Mouse (Mus musculus): ENCODE measurements around the gene Gm20388. TPM values are rescaled to one million over a fixed set of nuclear protein-coding genes. Genes with fewer than 3 reads are reported as not detected.

Gene Gm20388
- total and polyA plus RNA-seq, 3 experiments = 0.02 to 0.05 TPM; not detected in 1

DNA sequence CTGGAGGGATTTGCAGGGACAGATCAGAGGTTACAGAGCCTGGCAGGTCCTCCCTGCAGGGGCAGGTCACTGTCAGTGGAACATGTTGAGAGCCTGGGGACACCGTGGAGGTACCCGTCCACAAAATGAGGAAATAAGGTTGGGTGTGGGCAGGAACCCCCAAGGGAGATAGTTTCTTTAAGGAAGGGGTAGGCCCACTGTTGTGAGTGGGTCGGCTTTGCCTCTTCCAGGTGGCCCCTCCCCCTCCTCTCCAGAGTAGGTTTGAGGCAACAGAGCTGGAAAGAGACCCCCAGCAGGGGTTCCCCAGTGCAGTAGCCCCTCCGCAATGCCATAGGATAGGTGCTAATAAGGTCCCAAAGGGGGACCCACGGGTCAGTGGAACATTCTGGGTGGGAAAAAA lies 591.8 kb downstream of the Gm20388 start:
- DNase-seq (ENCODE audit: low spot score) (peak; percentile 39), ATAC-seq (ENCODE audit: extremely low read depth, insufficient number of reproducible peaks, low FRiP score, poor library complexity, severe bottlenecking) (no peak)
- Histone ChIP-seq H3K27me3 (ENCODE audit: insufficient read depth, low read length) (peaks cover 20% of the 10 kb centered on the region), H3K36me3 (replicated peaks) (peaks cover 54% of the 10 kb centered on the region), H3K4me3 (ENCODE audit: low read depth, low read length) (no peak overlapping the region), H3K9me3 (replicated peaks) (no peaks in the 10 kb centered on the region), H3K4me1 (ENCODE audit: insufficient read depth, low read depth, low read length) (peaks cover 93% of the 10 kb centered on the region)
- TF ChIP-seq GATA1 (IDR thresholded peaks at IDR 0.05; ENCODE audit: borderline replicate concordance, low read length) (no peak), TAL1 (conservative IDR thresholded peaks at IDR 0.05; ENCODE audit: low read depth, low read length) (no peak), POLR2AphosphoS5 (IDR thresholded peaks at IDR 0.05; ENCODE audit: insufficient replicate concordance, low read depth, low read length) (no peak), CTCF (IDR thresholded peaks at IDR 0.05; ENCODE audit: low read depth, low read length) (no peak), GATA2 (IDR thresholded peaks at IDR 0.05; ENCODE audit: borderline replicate concordance, low read depth, low read length) (no peak)

DNA sequence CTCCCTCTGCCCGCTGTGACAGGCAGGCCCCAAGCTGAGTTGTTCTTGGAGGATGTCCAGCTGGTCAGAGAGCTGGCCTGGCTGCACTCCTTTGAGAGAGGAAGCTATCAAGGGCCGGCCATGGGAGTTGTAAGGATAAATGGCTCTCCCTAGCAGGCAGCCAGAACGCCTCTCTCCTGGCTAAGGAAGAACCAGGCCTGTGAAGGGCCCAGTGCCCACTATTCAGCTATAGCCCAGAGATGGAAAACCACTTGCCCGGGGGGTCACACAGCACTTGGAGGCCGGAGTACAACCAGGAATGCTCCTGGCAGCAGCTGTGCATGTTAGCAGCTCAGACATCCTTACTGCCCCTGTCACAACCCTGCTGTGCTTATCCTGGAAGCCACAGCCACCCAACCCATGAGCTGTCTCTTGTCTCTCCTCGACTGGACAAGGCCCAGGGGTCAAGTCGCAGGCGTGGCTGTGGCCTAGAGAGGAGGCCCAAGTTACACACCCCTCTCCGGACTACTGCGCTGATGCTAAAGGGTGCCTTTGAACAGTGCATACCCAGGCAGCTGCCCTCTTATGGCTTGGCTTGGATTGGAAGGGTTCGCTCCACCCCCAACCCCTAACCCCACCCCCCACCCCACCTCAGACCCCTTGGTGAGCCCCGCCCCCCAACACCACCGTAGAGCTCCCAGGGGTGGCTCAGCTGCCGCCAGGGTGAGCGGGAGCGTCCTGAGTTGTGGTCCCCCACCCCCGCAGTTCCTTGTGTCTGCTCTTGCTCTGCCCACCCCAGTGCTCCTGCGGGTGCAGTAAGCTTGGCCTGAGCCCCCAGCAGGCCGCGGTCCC lies 593.8 kb downstream of the Gm20388 start:
- ATAC-seq (ENCODE audit: extremely low read depth, insufficient number of reproducible peaks, low FRiP score, poor library complexity, severe bottlenecking) (no peak), DNase-seq (ENCODE audit: low spot score) (peak; percentile 62)
- H3K36me3 ChIP-seq (replicated peaks) = peaks cover 63% of the 10 kb centered on the region
- H3K4me1 ChIP-seq (ENCODE audit: insufficient read depth, low read depth, low read length) = peaks cover 94% of the 10 kb centered on the region
- H3K27me3 ChIP-seq (ENCODE audit: insufficient read depth, low read length) = peaks cover 27% of the 10 kb centered on the region
- TF ChIP-seq GATA1 (IDR thresholded peaks at IDR 0.05; ENCODE audit: borderline replicate concordance, low read length) = no peak
- no peak for TF ChIP-seq GATA2 (IDR thresholded peaks at IDR 0.05; ENCODE audit: borderline replicate concordance, low read depth, low read length)
- TF ChIP-seq POLR2AphosphoS5 (IDR thresholded peaks at IDR 0.05; ENCODE audit: insufficient replicate concordance, low read depth, low read length) = no peak
- TF ChIP-seq TAL1 (conservative IDR thresholded peaks at IDR 0.05; ENCODE audit: low read depth, low read length) = no peak
- TF ChIP-seq CTCF (IDR thresholded peaks at IDR 0.05; ENCODE audit: low read depth, low read length) = no peak
- H3K4me3 ChIP-seq (ENCODE audit: low read depth, low read length) = peak overlapping the region; percentile 66
- H3K9me3 ChIP-seq (replicated peaks) = no peaks in the 10 kb centered on the region

GRCm38 (mm10) chr8:120505082-120505511 lies 594.5 kb downstream of the Gm20388 start:
- peak; percentile 38 for DNase-seq (ENCODE audit: low spot score)
- peaks cover 58% of the 10 kb centered on the region for H3K36me3 ChIP-seq (replicated peaks)
- peaks cover 30% of the 10 kb centered on the region for H3K27me3 ChIP-seq (ENCODE audit: insufficient read depth, low read length)
- peaks cover 94% of the 10 kb centered on the region for H3K4me1 ChIP-seq (ENCODE audit: insufficient read depth, low read depth, low read length)
- no peaks in the 10 kb centered on the region for H3K9me3 ChIP-seq (replicated peaks)
- no peak for ATAC-seq (ENCODE audit: extremely low read depth, insufficient number of reproducible peaks, low FRiP score, poor library complexity, severe bottlenecking)
- TF ChIP-seq CTCF (IDR thresholded peaks at IDR 0.05; ENCODE audit: low read depth, low read length) = no peak
- no peak for TF ChIP-seq GATA2 (IDR thresholded peaks at IDR 0.05; ENCODE audit: borderline replicate concordance, low read depth, low read length)
- TF ChIP-seq GATA1 (IDR thresholded peaks at IDR 0.05; ENCODE audit: borderline replicate concordance, low read length) = no peak
- TF ChIP-seq POLR2AphosphoS5 (IDR thresholded peaks at IDR 0.05; ENCODE audit: insufficient replicate concordance, low read depth, low read length) = no peak
- no peak for TF ChIP-seq TAL1 (conservative IDR thresholded peaks at IDR 0.05; ENCODE audit: low read depth, low read length)
- peak overlapping the region; percentile 66; the same call in 1 of the 2 replicates for H3K4me3 ChIP-seq (ENCODE audit: low read depth, low read length)

DNA sequence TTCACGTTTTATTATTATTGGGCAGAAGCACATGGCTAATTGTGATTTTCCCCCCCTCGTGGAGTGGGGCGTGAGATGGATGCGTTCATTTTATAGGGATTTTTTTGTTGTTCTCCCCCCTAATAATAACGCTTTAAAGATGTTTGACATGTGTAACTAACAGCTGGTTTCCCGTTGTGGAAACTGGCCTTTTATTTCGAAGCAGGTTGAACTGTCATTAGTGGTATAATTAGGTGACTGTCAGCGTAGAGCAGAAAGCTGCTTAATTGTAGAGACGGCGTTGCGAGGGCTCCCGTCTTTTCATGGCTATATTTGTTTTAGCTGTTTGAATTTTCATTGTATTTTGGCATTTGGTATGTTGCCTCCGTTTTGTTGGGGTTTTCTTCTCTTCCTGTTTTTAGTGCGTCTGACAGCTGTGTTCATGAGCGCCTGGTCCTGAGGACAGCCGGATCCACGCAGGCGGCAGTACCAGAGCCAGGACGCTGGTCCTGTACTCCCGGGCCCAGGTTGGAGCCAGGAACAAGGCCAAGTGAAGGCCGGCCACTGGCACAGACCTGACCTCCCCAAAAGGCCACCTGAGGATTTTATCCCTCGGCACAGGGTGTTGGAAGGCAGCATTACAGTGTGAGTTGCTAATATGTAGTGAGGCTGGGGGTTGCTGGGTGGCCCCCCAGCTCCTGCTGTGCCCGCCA lies 595.1 kb downstream of the Gm20388 start:
- peaks cover 93% of the 10 kb centered on the region for H3K4me1 ChIP-seq (ENCODE audit: insufficient read depth, low read depth, low read length)
- H3K4me3 ChIP-seq (ENCODE audit: low read depth, low read length) = no peak overlapping the region; the same call in 1 of the 2 replicates
- TF ChIP-seq GATA1 (IDR thresholded peaks at IDR 0.05; ENCODE audit: borderline replicate concordance, low read length) (no peak), TAL1 (conservative IDR thresholded peaks at IDR 0.05; ENCODE audit: low read depth, low read length) (no peak), CTCF (IDR thresholded peaks at IDR 0.05; ENCODE audit: low read depth, low read length) (no peak)
- no peaks in the 10 kb centered on the region for H3K9me3 ChIP-seq (replicated peaks)
- peaks cover 55% of the 10 kb centered on the region for H3K36me3 ChIP-seq (replicated peaks)
- no peak for DNase-seq (ENCODE audit: low spot score)
- no peak for ATAC-seq (ENCODE audit: extremely low read depth, insufficient number of reproducible peaks, low FRiP score, poor library complexity, severe bottlenecking)
- peaks cover 24% of the 10 kb centered on the region for H3K27me3 ChIP-seq (ENCODE audit: insufficient read depth, low read length)

DNA sequence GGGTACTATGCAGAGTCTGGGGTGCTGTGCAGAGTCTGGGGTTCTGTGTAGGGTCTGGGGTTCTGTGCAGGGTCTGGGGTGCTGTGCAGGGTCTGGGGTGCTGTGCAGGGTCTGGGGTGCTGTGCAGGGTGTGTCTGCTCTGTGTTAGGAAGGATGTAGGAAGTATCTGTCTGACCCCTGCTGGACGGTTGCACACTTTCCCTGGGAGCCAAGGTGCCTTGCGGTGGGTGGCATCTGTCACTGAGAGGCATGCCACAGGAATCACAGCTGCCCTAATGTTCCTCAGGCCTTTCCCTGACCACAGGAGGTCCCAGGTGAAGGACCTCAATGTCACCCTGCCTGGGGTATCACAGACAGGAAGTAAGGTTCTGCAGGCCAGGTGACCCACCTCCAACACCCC lies 595.9 kb downstream of the Gm20388 start:
- peaks cover 55% of the 10 kb centered on the region for H3K36me3 ChIP-seq (replicated peaks)
- TF ChIP-seq POLR2AphosphoS5 (IDR thresholded peaks at IDR 0.05; ENCODE audit: insufficient replicate concordance, low read depth, low read length) = no peak
- peak; percentile 15; the same call in 1 of the 2 replicates for TF ChIP-seq CTCF (IDR thresholded peaks at IDR 0.05; ENCODE audit: low read depth, low read length)
- no peak for ATAC-seq (ENCODE audit: extremely low read depth, insufficient number of reproducible peaks, low FRiP score, poor library complexity, severe bottlenecking)

GRCm38 (mm10) chr8:120507290-120507689 lies 596.6 kb downstream of the Gm20388 start:
- Histone ChIP-seq H3K9me3 (replicated peaks) (peaks cover 6% of the 10 kb centered on the region), H3K36me3 (replicated peaks) (peaks cover 63% of the 10 kb centered on the region), H3K4me1 (ENCODE audit: insufficient read depth, low read depth, low read length) (peaks cover 86% of the 10 kb centered on the region), H3K4me3 (ENCODE audit: low read depth, low read length) (no peak overlapping the region), H3K27me3 (ENCODE audit: insufficient read depth, low read length) (peaks cover 26% of the 10 kb centered on the region)
- no peak for ATAC-seq (ENCODE audit: extremely low read depth, insufficient number of reproducible peaks, low FRiP score, poor library complexity, severe bottlenecking)
- no peak for DNase-seq (ENCODE audit: low spot score)
- TF ChIP-seq POLR2AphosphoS5 (IDR thresholded peaks at IDR 0.05; ENCODE audit: insufficient replicate concordance, low read depth, low read length) (no peak), GATA2 (IDR thresholded peaks at IDR 0.05; ENCODE audit: borderline replicate concordance, low read depth, low read length) (no peak), TAL1 (conservative IDR thresholded peaks at IDR 0.05; ENCODE audit: low read depth, low read length) (no peak), CTCF (IDR thresholded peaks at IDR 0.05; ENCODE audit: low read depth, low read length) (no peak), GATA1 (IDR thresholded peaks at IDR 0.05; ENCODE audit: borderline replicate concordance, low read length) (no peak)

More for the DNA sequence above, 595.9 kb downstream of the Gm20388 start:
- Histone ChIP-seq H3K27me3 (ENCODE audit: insufficient read depth, low read length) (peaks cover 24% of the 10 kb centered on the region), H3K9me3 (replicated peaks) (no peaks in the 10 kb centered on the region), H3K4me3 (ENCODE audit: low read depth, low read length) (no peak overlapping the region), H3K4me1 (ENCODE audit: insufficient read depth, low read depth, low read length) (peaks cover 93% of the 10 kb centered on the region)
- no peak for DNase-seq (ENCODE audit: low spot score)

Data from G1E (cell line).